Mouse (Mus musculus) layer of hippocampus, postnatal 25 days (tissue): ENCODE measurements around the gene Lyrm9. TPM values are rescaled to one million over a fixed set of nuclear protein-coding genes. Genes with fewer than 3 reads are reported as not detected.
"Not testable (repeated sequence)": the region's sequence is repeated elsewhere in the genome, so short reads cannot be mapped to it uniquely, and the experiment has no call there.

Experiments used
- DNase-seq, 2 experiments: peaks; one replicate each; pipeline ENCODE4 v3.0.0; 2022; ENCODE audit warnings: mixed read lengths in 2 of 2, low spot score in 1 of 2; ENCODE audit errors: extremely low spot score in 1 of 2
- total RNA-seq, 2 experiments: library from RNA; stranded (reverse); gene quantifications; 2 replicates each; pipeline ENCODE4 v1.2.3; 2021

The Lyrm9 gene
- total RNA-seq, 2 experiments from 2014 or later = 15.5 to 21.6 TPM

DNA sequence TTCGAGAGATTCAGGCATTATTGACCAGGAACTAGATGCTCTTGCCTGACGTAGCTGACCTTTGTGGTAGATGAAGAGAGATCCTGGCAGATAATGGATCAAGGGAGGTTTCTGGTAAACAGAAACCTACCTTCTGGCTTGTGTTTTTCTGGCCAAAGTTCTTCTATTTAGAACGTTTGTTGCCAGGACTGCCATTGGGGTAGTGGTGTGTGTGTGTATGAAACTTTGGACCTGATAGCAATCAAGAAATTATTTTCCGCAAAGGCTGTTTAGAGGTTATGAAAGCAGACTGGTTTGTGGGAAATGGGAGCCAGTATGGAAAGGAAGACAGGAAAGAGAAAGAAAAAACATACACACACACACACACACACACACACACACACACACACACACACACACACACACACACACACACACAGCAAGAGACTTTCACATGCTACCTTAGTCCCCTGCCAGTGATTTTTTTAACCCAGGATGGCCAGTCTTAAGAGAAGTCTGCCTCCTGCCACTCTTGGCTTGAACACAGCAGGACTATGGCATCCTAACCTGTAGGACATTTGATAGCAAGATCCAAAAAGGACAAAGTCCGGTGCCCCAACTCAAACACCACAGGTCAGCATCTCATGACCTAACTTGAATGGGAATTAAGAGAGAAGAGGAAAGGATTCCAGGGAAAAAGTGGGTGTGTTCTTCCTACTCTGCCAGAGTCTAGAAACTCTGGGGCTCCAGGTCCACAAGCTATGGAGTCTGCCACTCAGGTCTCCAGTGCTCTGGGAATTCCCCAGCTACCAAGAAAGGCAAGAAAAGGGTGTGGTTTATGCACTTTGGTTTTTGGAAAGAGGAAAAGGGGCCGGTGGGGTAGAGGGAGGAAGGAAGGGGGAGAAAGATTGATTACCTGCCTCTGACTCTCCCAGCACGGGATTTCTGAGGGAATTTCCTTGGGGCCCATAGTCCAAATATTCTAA lies 21.8 kb downstream of the Lyrm9 start:
- no peak for DNase-seq

- no peak for DNase-seq
Observed at GRCm38 (mm10) chr11:78849859-78850258, 23.5 kb downstream of the Lyrm9 start.

DNA sequence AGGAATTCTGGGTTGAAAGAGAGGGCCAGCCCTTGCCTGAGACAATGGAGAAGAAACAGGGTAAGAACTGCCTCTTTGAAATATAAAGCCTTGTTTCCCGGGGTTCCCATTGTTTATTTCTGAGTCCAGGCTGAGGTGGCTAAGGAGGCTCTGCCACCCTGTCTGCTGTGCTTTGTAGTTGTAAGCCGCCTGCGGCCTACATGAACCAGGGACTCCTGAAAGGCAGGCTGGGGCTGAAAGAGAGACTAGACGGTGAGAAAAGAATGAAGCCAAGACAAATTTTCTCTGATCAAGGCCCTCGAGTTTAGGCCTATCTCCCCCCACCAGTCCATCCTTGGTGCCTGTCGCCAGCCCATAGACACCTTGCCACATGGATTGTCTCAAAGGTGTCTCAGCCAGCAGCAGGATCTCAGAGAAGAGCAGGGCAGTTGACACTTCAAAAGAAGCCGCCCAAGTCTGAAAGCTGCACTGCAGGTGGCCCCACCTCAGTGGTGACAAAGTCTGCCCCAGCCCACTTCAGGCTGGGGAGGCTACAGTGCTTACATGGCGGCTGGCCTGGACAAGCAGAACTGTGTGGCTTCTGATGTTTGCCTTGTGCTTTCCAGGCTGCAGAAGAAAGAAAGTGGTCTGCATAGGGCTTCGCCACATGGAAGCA lies 25.0 kb downstream of the Lyrm9 start:
- no peak for DNase-seq

- DNase-seq = no peak
Observed at GRCm38 (mm10) chr11:78851871-78852265, 25.5 kb downstream of the Lyrm9 start.

DNA sequence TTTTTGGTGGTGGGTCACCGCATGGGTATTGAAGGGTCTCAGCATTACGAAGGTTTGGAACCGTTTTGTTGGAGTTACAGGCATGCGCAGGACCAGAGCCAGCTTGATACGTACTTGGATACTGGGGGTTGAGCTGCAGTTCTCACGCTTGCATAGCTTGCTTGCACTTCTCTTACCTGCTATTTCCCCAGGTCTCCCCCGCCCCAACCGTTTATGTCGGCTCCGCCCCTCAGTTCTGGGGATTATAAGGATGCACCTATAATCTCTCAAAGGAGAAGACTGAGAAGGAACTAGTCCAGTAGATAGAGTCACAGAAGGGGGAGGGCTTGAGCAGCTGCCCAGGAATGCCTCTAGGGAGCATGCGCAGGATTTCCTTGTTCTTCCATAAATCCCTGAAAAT lies 26.1 kb downstream of the Lyrm9 start:
- no peak for DNase-seq

DNA sequence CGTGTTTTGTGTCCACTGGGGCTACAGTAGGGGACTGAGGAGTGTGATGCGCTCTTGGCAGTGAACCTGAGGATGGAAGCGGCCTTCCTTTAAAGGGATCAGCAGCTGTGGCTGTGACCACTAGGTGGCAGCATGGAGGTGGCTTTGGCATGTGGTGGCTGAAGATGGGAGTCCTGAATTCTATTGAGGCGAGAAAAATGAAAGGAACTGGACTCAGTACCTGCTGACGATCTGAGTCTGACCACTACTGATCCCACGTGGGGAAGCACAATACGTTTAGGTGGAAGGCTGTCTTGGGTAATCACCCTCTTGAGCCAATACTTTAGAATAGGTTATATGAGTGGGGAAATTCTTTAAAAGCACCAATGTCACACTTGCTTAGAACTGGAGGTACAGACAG lies 29.9 kb downstream of the Lyrm9 start:
- DNase-seq = peak; percentile 57 to 93

- DNase-seq = no peak
Observed at GRCm38 (mm10) chr11:78857611-78858010, 31.2 kb downstream of the Lyrm9 start.

GRCm38 (mm10) chr11:78863898-78864297 lies 37.5 kb downstream of the Lyrm9 start:
- DNase-seq = no peak

DNA sequence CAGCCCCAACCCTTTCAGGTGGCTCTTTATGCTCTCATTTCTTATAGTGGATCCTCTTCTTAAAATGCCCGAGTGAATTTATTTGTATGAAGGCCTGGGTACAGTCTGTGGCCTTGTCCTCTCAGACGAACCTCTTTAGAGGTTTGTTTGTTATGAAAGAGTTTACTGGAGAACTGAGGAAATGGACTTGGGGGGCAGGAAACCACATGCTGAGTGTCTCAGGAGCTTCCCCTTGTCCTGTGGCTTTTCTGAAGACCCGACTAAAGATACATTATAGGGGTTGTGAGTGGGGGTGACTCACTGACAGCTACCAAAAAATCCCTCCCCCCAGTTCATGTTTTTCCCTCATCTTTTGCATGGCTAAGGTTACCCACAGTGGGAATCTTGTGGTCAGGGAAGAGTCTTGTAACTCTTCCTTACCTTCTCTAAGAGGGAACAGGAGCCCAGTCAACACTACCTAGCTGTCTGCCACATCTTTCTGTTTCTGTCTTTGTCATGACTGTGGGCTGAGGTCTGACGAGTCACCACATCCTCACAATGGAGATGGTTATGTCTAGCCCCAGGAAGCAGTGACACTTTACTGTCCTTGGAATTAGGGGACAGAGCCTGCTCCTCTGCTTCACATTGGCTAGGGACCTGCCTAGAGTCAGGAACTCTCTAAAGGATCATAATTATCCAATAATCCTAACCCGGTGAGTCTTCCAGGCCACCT lies 38.3 kb downstream of the Lyrm9 start:
- no peak for DNase-seq

- no peak for DNase-seq
Observed at GRCm38 (mm10) chr11:78865314-78865713, 38.9 kb downstream of the Lyrm9 start.

DNA sequence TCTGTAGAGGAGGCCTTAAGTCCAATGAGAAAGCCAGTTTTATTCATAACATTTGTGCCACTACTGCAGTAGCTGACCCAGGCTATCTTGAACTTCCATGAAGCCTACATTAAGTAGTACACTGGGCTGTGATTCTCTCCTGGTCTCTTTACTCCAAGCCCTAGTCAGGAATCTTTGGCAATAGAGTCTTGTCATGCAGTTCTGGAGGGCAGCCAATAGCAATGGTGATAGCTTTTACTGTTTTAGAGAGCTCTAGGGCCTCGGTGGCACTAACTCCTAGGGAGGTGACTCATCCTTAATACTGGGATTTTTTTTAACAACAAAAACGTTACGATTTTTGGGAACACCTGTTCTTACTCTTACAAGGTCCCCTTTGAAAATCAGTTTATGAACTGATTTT lies 40.1 kb downstream of the Lyrm9 start:
- no peak for DNase-seq

- DNase-seq = no peak
Observed at GRCm38 (mm10) chr11:78867696-78868095, 41.3 kb downstream of the Lyrm9 start.

- DNase-seq = not testable (repeated sequence)
Observed at GRCm38 (mm10) chr11:78869205-78869604, 42.8 kb downstream of the Lyrm9 start.

DNA sequence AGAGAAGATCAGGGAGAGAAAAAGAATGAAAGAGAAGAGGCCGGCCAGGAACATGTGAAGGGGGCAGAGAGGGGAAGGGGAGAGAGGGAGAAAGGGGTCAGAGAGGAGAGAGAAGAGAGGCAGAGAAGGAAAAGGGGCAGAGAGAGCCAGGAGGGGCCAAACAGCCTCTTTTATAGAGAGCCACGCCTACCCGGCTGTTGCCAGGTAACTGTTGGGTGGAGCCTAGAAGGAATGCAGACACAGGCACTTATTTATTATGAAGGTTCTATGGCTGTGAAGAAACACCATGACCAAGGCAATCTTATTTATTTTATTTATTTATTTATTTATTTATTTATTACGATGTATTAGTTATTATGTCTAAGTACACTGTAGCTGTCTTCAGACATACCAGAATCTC lies 44.5 kb downstream of the Lyrm9 start:
- no peak for DNase-seq

DNA sequence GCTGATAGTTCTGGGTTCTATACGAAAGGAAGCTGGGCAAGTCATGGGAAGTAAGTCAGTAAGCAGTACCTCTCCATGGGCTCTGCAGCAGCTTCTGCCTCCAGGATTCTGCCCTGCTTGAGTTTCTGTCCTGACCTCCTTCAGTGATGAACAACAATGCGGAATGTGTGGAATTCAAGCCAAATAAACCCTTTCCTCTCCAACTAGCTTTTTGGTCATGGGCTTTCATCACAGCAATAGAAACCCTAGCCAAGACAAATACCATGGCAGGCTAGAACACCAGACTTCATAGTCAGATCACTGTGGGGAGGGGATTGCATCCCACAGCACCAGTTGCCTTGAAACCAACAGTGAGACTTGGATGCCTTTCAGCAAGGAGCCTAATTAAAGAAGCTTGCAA lies 46.4 kb downstream of the Lyrm9 start:
- no peak for DNase-seq

- no peak for DNase-seq
Observed at GRCm38 (mm10) chr11:78879727-78880126, 53.3 kb downstream of the Lyrm9 start.

GRCm38 (mm10) chr11:78886693-78887092 lies 60.3 kb downstream of the Lyrm9 start:
- DNase-seq = no peak

- peak; percentile 60 to 71 for DNase-seq
Observed at GRCm38 (mm10) chr11:78887102-78887971, 61.0 kb downstream of the Lyrm9 start.

- DNase-seq = no peak
Observed at GRCm38 (mm10) chr11:78889156-78889555, 62.8 kb downstream of the Lyrm9 start.
